8 mouse cellular contexts compared by ENCODE assay signal in genomic region chr3:87986868-87987267, GRCm38 (mm10). TPM values are rescaled to one million over a fixed set of nuclear protein-coding genes. Genes with fewer than 3 reads are reported as not detected.
DNase-seq lines count a peak whose midpoint lies in the region; ATAC-seq and TF ChIP-seq lines count a peak whose summit lies in the region.

No protein-coding gene starts in this region.

- H3K9ac ChIP-seq in forebrain, embryonic 16.5 days (replicated peaks; ENCODE audit: low read depth, low read length), result peak overlapping the region; percentile 69
- H3K9ac ChIP-seq in lung, embryonic 14.5 days, result peak overlapping the region; percentile 24; the same call in 1 of the 2 replicates

- H3K4me3 ChIP-seq in G1E (ENCODE audit: low read depth, low read length), result peak overlapping the region; percentile 68; the same call in 1 of the 2 replicates
- peak overlapping the region; percentile 49 for H3K4me3 ChIP-seq in forebrain, embryonic 16.5 days (replicated peaks; ENCODE audit: low read length)
- H3K4me3 ChIP-seq in layer of hippocampus, adult 2 months, result peak overlapping the region; percentile 32; the same call in 1 of the 2 replicates
- peak overlapping the region; percentile 30 for H3K4me3 ChIP-seq in lung, embryonic 14.5 days (ENCODE audit: low read depth, low read length)
- peak overlapping the region; percentile 29 for H3K4me3 ChIP-seq in olfactory bulb, adult 2 months (ENCODE audit: insufficient read depth, low read depth, low read length)
- H3K4me3 ChIP-seq in thymus, adult 2 months (ENCODE audit: control insufficient read depth, insufficient read depth, low read length), result no peak overlapping the region

- no peaks in the 10 kb centered on the region for H3K36me3 ChIP-seq in G1E (replicated peaks)
- no peaks in the 10 kb centered on the region for H3K36me3 ChIP-seq in forebrain, embryonic 16.5 days (ENCODE audit: control insufficient read depth, insufficient read depth)
- H3K36me3 ChIP-seq in lung, embryonic 14.5 days (ENCODE audit: insufficient read depth), result no peaks in the 10 kb centered on the region
- H3K36me3 ChIP-seq in thymus, adult 2 months (ENCODE audit: control insufficient read depth, insufficient read depth, low read length), result no peaks in the 10 kb centered on the region

- no peak for TF ChIP-seq POLR2A in olfactory bulb, adult 2 months (IDR thresholded peaks at IDR 0.05; ENCODE audit: insufficient read depth, low read depth, low read length)
- TF ChIP-seq POLR2A in thymus, adult 2 months (IDR thresholded peaks at IDR 0.05; ENCODE audit: control insufficient read depth, extremely low read depth, insufficient read depth, low read length, poor library complexity), result no peak

- ATAC-seq in G1E (ENCODE audit: extremely low read depth, insufficient number of reproducible peaks, low FRiP score, poor library complexity, severe bottlenecking), result peak; percentile 42
- peak; percentile 83 for ATAC-seq in forebrain, embryonic 16.5 days
- ATAC-seq in lung, embryonic 14.5 days (ENCODE audit: insufficient read depth), result peak; percentile 59

- peak overlapping the region; percentile 70 for H3K27ac ChIP-seq in forebrain, embryonic 16.5 days (ENCODE audit: low read length)
- H3K27ac ChIP-seq in layer of hippocampus, adult 2 months, result peak overlapping the region; percentile 15; the same call in 1 of the 2 replicates
- peak overlapping the region; percentile 78; the same call in 1 of the 2 replicates for H3K27ac ChIP-seq in lung, embryonic 14.5 days (ENCODE audit: low read depth)
- no peak overlapping the region for H3K27ac ChIP-seq in olfactory bulb, adult 2 months (ENCODE audit: insufficient read depth, low read depth, low read length)
- H3K27ac ChIP-seq in thymus, adult 2 months (ENCODE audit: control insufficient read depth, insufficient read depth, low read length), result no peak overlapping the region

- intact Hi-C loops in heart, postnatal 36 days (cut with DNase I), result loop anchor here (1.0 kb wide), 2 partner anchors 17 to 52 kb away; no protein-coding TSS in a partner anchor

- no peaks in the 10 kb centered on the region for H3K9me3 ChIP-seq in G1E (replicated peaks)
- H3K9me3 ChIP-seq in forebrain, embryonic 16.5 days (ENCODE audit: control insufficient read depth, low read length), result no peaks in the 10 kb centered on the region
- H3K9me3 ChIP-seq in lung, embryonic 14.5 days (ENCODE audit: low read depth, low read length), result no peaks in the 10 kb centered on the region

- under 1% methylated on average over 17 of the region's 17 CpGs for WGBS in forebrain, embryonic 16.5 days
- under 1% methylated on average over 17 of the region's 17 CpGs for WGBS in lung, embryonic 14.5 days
- WGBS in olfactory bulb, adult 2 months, result under 1% methylated on average over 17 of the region's 17 CpGs
- 2% methylated on average over 17 of the region's 17 CpGs for WGBS in thymus, adult 2 months

- TF ChIP-seq CTCF in G1E (IDR thresholded peaks at IDR 0.05; ENCODE audit: low read depth, low read length), result peak; percentile 87
- TF ChIP-seq CTCF in layer of hippocampus, adult 2 months (conservative IDR thresholded peaks at IDR 0.05), result peak; percentile 96
- TF ChIP-seq CTCF in lung, embryonic 14.5 days (IDR thresholded peaks at IDR 0.05; ENCODE audit: low read depth), result peak; percentile 100
- peak; percentile 98 for TF ChIP-seq CTCF in olfactory bulb, adult 2 months (IDR thresholded peaks at IDR 0.05; ENCODE audit: insufficient read depth, low read depth, low read length)
- TF ChIP-seq CTCF in thymus, adult 2 months (IDR thresholded peaks at IDR 0.05; ENCODE audit: borderline replicate concordance, control insufficient read depth, extremely low read depth, insufficient read depth, low read length, poor library complexity), result peak; percentile 100

- peak overlapping the region; percentile 91 for H3K4me2 ChIP-seq in forebrain, embryonic 16.5 days (ENCODE audit: low read length)
- peak overlapping the region; percentile 71 for H3K4me2 ChIP-seq in lung, embryonic 14.5 days

- peaks cover 47% of the 10 kb centered on the region for H3K4me1 ChIP-seq in G1E (ENCODE audit: insufficient read depth, low read depth, low read length)
- peaks cover 58% of the 10 kb centered on the region for H3K4me1 ChIP-seq in forebrain, embryonic 16.5 days (replicated peaks; ENCODE audit: control insufficient read depth, insufficient read depth, low read length)
- H3K4me1 ChIP-seq in lung, embryonic 14.5 days (ENCODE audit: insufficient read depth), result peaks cover 42% of the 10 kb centered on the region
- peaks cover 64% of the 10 kb centered on the region for H3K4me1 ChIP-seq in olfactory bulb, adult 2 months (ENCODE audit: control insufficient read depth, insufficient read depth, low read length)
- H3K4me1 ChIP-seq in thymus, adult 2 months (replicated peaks; ENCODE audit: control insufficient read depth, insufficient read depth, low read length), result peaks cover 28% of the 10 kb centered on the region

- H3K27me3 ChIP-seq in G1E (ENCODE audit: insufficient read depth, low read length), result peaks cover 25% of the 10 kb centered on the region
- H3K27me3 ChIP-seq in forebrain, embryonic 16.5 days (replicated peaks; ENCODE audit: control insufficient read depth, insufficient read depth, low read length), result no peaks in the 10 kb centered on the region; the same call in 1 of the 2 replicates
- H3K27me3 ChIP-seq in lung, embryonic 14.5 days (ENCODE audit: insufficient read depth, low read length), result peaks cover 29% of the 10 kb centered on the region
- no peaks in the 10 kb centered on the region for H3K27me3 ChIP-seq in thymus, adult 2 months (ENCODE audit: control insufficient read depth, insufficient read depth, low read length)

- DNase-seq in G1E (ENCODE audit: low spot score), result peak; percentile 79
- peak; percentile 83 to 86 for DNase-seq in cerebellum, adult 18-20 months
- peak; percentile 93 to 98 for DNase-seq in heart, postnatal 36 days
- peak; percentile 86 to 96 for DNase-seq in layer of hippocampus, adult 2 months (ENCODE audit: low spot score in 2 of 2)
- DNase-seq in lung, embryonic 14.5 days, result peak; percentile 100
- peak; percentile 86 for DNase-seq in thymus, adult 2 months

RNA-seq across cellular contexts. Expression of gene Bcan, which starts 13.2 kb away (rescaled TPM):
- total RNA-seq in G1E (2014; fragmentation: Nextera tagmentation) (not detected in 2 replicates), G1E (2017) (0.06 TPM in 1 of 2 replicates, not detected in the other)
- not detected in 2 replicates for polyA plus RNA-seq in G1E (2012)
- 34.8 and 43.6 TPM in 2 replicates for polyA plus RNA-seq in forebrain, embryonic 16.5 days (2015; fragmentation: Nextera tagmentation; extraction: Ambion mirVana)
- under 1 TPM in 1 of 2 experiments, not detected in 1; 0.19 TPM for total RNA-seq in heart, postnatal 36 days (2021)
- total RNA-seq in layer of hippocampus, adult 2 months (2021), result 100 to 1,000 TPM; 309 to 328 TPM
- not detected in 2 replicates for polyA plus RNA-seq in lung, embryonic 14.5 days (2014; fragmentation: Nextera tagmentation; extraction: Ambion mirVana)
- polyA plus RNA-seq in olfactory bulb, adult 2 months (2012; ENCODE audit: insufficient read depth, insufficient read length, low replicate concordance, missing spikeins), result not detected in 2 replicates
- 0.23 and 0.54 TPM in 2 replicates for polyA plus RNA-seq in thymus, adult 2 months (2012; rRNA removed)

RNA-seq across cellular contexts. Expression of gene Nes, which starts 16.0 kb away (rescaled TPM):
- total RNA-seq in G1E (2014; fragmentation: Nextera tagmentation) (not detected in 2 replicates), G1E (2017) (0.12 and 0.22 TPM in 2 replicates)
- polyA plus RNA-seq in G1E (2012), result 0.02 TPM in 2 replicates
- 35.7 and 41.6 TPM in 2 replicates for polyA plus RNA-seq in forebrain, embryonic 16.5 days (2015; fragmentation: Nextera tagmentation; extraction: Ambion mirVana)
- 10 to 100 TPM; 18.7 to 22.7 TPM for total RNA-seq in heart, postnatal 36 days (2021)
- total RNA-seq in layer of hippocampus, adult 2 months (2021), result 1 to 10 TPM; 4.0 to 4.8 TPM
- polyA plus RNA-seq in lung, embryonic 14.5 days (2014; fragmentation: Nextera tagmentation; extraction: Ambion mirVana), result 24.6 and 27.1 TPM in 2 replicates
- not detected in 2 replicates for polyA plus RNA-seq in olfactory bulb, adult 2 months (2012; ENCODE audit: insufficient read depth, insufficient read length, low replicate concordance, missing spikeins)
- polyA plus RNA-seq in thymus, adult 2 months (2012; rRNA removed), result 1.1 and 1.3 TPM in 2 replicates

RNA-seq across cellular contexts. Expression of gene Crabp2, which starts 38.4 kb away (rescaled TPM):
- total RNA-seq in G1E (2014; fragmentation: Nextera tagmentation), result not detected in 2 replicates
- 0.38 TPM in 1 of 2 replicates, not detected in the other for total RNA-seq in G1E (2017)
- not detected in 2 replicates for polyA plus RNA-seq in G1E (2012)
- 18.9 and 19.4 TPM in 2 replicates for polyA plus RNA-seq in forebrain, embryonic 16.5 days (2015; fragmentation: Nextera tagmentation; extraction: Ambion mirVana)
- not detected for total RNA-seq in heart, postnatal 36 days (2021)
- 1 to 10 TPM; 1.6 to 3.7 TPM for total RNA-seq in layer of hippocampus, adult 2 months (2021)
- polyA plus RNA-seq in lung, embryonic 14.5 days (2014; fragmentation: Nextera tagmentation; extraction: Ambion mirVana), result 7.7 and 10.3 TPM in 2 replicates
- not detected in 2 replicates for polyA plus RNA-seq in olfactory bulb, adult 2 months (2012; ENCODE audit: insufficient read depth, insufficient read length, low replicate concordance, missing spikeins)
- polyA plus RNA-seq in thymus, adult 2 months (2012; rRNA removed), result 1.6 and 2.3 TPM in 2 replicates

RNA-seq across cellular contexts. Expression of gene Hapln2, which starts 40.5 kb away (rescaled TPM):
- total RNA-seq in G1E (2014; fragmentation: Nextera tagmentation) (not detected in 2 replicates), G1E (2017) (not detected in 2 replicates)
- not detected in 2 replicates for polyA plus RNA-seq in G1E (2012)
- 0.25 and 0.35 TPM in 2 replicates for polyA plus RNA-seq in forebrain, embryonic 16.5 days (2015; fragmentation: Nextera tagmentation; extraction: Ambion mirVana)
- total RNA-seq in heart, postnatal 36 days (2021), result not detected
- 10 to 100 TPM; 16.2 to 16.5 TPM for total RNA-seq in layer of hippocampus, adult 2 months (2021)
- polyA plus RNA-seq in lung, embryonic 14.5 days (2014; fragmentation: Nextera tagmentation; extraction: Ambion mirVana), result not detected in 2 replicates
- not detected in 2 replicates for polyA plus RNA-seq in olfactory bulb, adult 2 months (2012; ENCODE audit: insufficient read depth, insufficient read length, low replicate concordance, missing spikeins)
- polyA plus RNA-seq in thymus, adult 2 months (2012; rRNA removed), result 0.23 and 0.26 TPM in 2 replicates

RNA-seq across cellular contexts. Expression of gene Gpatch4, which starts 56.0 kb away (rescaled TPM):
- total RNA-seq in G1E (2014; fragmentation: Nextera tagmentation) (22.5 and 27.8 TPM in 2 replicates), G1E (2017) (15.0 and 16.6 TPM in 2 replicates)
- polyA plus RNA-seq in G1E (2012), result 31.3 and 48.1 TPM in 2 replicates
- 32.5 and 36.3 TPM in 2 replicates for polyA plus RNA-seq in forebrain, embryonic 16.5 days (2015; fragmentation: Nextera tagmentation; extraction: Ambion mirVana)
- 10 to 100 TPM in 1 of 2 experiments, 1 to 10 TPM in 1; 8.2 to 10.3 TPM for total RNA-seq in heart, postnatal 36 days (2021)
- total RNA-seq in layer of hippocampus, adult 2 months (2021), result 10 to 100 TPM; 15.0 to 16.5 TPM
- polyA plus RNA-seq in lung, embryonic 14.5 days (2014; fragmentation: Nextera tagmentation; extraction: Ambion mirVana), result 35.8 and 40.6 TPM in 2 replicates
- polyA plus RNA-seq in olfactory bulb, adult 2 months (2012; ENCODE audit: insufficient read depth, insufficient read length, low replicate concordance, missing spikeins), result not detected in 2 replicates
- polyA plus RNA-seq in thymus, adult 2 months (2012; rRNA removed), result 11.3 and 14.7 TPM in 2 replicates

Comparison
In these comparisons a context has a peak if more than half of its experiments do, and no peak if none do; other contexts are left out.
1. H3K27ac ChIP-seq: peak in forebrain, embryonic 16.5 days (single experiment), layer of hippocampus, adult 2 months (single experiment) and lung, embryonic 14.5 days (single experiment); none in olfactory bulb, adult 2 months (single experiment) and thymus, adult 2 months (single experiment).
2. RNA of gene Bcan, which starts 13.2 kb away (polyA plus RNA-seq): 34.8 to 43.6 TPM in forebrain, embryonic 16.5 days; 0.23 to 0.54 TPM in thymus, adult 2 months, not detected in lung, embryonic 14.5 days, not detected in G1E and not detected in olfactory bulb, adult 2 months; every median in the first group is over 10 times any median in the second.
3. RNA of gene Nes, which starts 16.0 kb away (polyA plus RNA-seq): 35.7 to 41.6 TPM in forebrain, embryonic 16.5 days and 24.6 to 27.1 TPM in lung, embryonic 14.5 days; 1.1 to 1.3 TPM in thymus, adult 2 months, 0.02 TPM in G1E and not detected in olfactory bulb, adult 2 months; every median in the first group is over 10 times any median in the second.
4. Peak in every context shown above with its lines, with median percentiles within 50 percentile points of each other: ATAC-seq, DNase-seq and CTCF ChIP-seq.